Mouse (Mus musculus): Measurements from ENCODE around the gene Pakap. TPM values are rescaled to one million over a fixed set of nuclear protein-coding genes. Genes with fewer than 3 reads are reported as not detected.

Pakap gene
- polyA plus RNA-seq, 1 experiment from 2014 or later, result 10.5 TPM

- no peaks in the 10 kb centered on the region for H3K27me3 ChIP-seq
- peak overlapping the region; percentile 43 for H3K9ac ChIP-seq
- ATAC-seq (ENCODE audit: low FRiP score, low read depth), result peak; percentile 87
- H3K9me3 ChIP-seq, result no peaks in the 10 kb centered on the region
- no peaks in the 10 kb centered on the region for H3K36me3 ChIP-seq
- H3K4me1 ChIP-seq (replicated peaks), result peaks cover 34% of the 10 kb centered on the region
- peak overlapping the region; percentile 94 for H3K4me2 ChIP-seq
- peak overlapping the region; percentile 52 for H3K4me3 ChIP-seq
- peak overlapping the region; percentile 8; the same call in 1 of the 2 replicates for H3K27ac ChIP-seq (replicated peaks)
- 0% methylated on average over 26 of the region's 26 CpGs for WGBS
Observed at GRCm38 (mm10) chr4:57781994-57782393, 214.0 kb downstream of the Pakap start.

- H3K27me3 ChIP-seq, result no peaks in the 10 kb centered on the region
- WGBS, result 3% methylated on average over 33 of the region's 33 CpGs
- H3K9ac ChIP-seq, result peak overlapping the region; percentile 43
- H3K4me3 ChIP-seq, result peak overlapping the region; percentile 52
- peak; percentile 64 for ATAC-seq (ENCODE audit: low FRiP score, low read depth)
- H3K27ac ChIP-seq (replicated peaks), result peak overlapping the region; percentile 8
- peaks cover 34% of the 10 kb centered on the region for H3K4me1 ChIP-seq (replicated peaks)
- no peaks in the 10 kb centered on the region for H3K9me3 ChIP-seq
- no peaks in the 10 kb centered on the region for H3K36me3 ChIP-seq
- H3K4me2 ChIP-seq, result peak overlapping the region; percentile 94
Observed at GRCm38 (mm10) chr4:57782549-57783390, 214.8 kb downstream of the Pakap start.

- Histone ChIP-seq H3K4me3 (peak overlapping the region; percentile 52), H3K36me3 (no peaks in the 10 kb centered on the region), H3K9ac (peak overlapping the region; percentile 43; the same call in 1 of the 2 replicates), H3K9me3 (no peaks in the 10 kb centered on the region), H3K4me1 (replicated peaks) (peaks cover 34% of the 10 kb centered on the region), H3K4me2 (peak overlapping the region; percentile 94), H3K27ac (replicated peaks) (no peak overlapping the region), H3K27me3 (no peaks in the 10 kb centered on the region)
- 24% methylated on average over 9 of the region's 9 CpGs for WGBS
- no peak for ATAC-seq (ENCODE audit: low FRiP score, low read depth)
Observed at GRCm38 (mm10) chr4:57783391-57783770, 215.4 kb downstream of the Pakap start.

GRCm38 (mm10) chr4:57783853-57784600, 216.0 kb downstream of the Pakap start:
- Histone ChIP-seq H3K9ac (no peak overlapping the region), H3K27ac (replicated peaks) (no peak overlapping the region), H3K27me3 (no peaks in the 10 kb centered on the region), H3K4me3 (no peak overlapping the region; the same call in 1 of the 2 replicates), H3K4me1 (replicated peaks) (peaks cover 34% of the 10 kb centered on the region), H3K4me2 (peak overlapping the region; percentile 94), H3K36me3 (no peaks in the 10 kb centered on the region), H3K9me3 (no peaks in the 10 kb centered on the region)
- WGBS, result 64% methylated on average over 11 of the region's 11 CpGs
- no peak for ATAC-seq (ENCODE audit: low FRiP score, low read depth)

- H3K36me3 ChIP-seq, result no peaks in the 10 kb centered on the region
- peaks cover 11% of the 10 kb centered on the region; the same call in 1 of the 2 replicates for H3K4me1 ChIP-seq (replicated peaks)
- H3K9me3 ChIP-seq, result no peaks in the 10 kb centered on the region
- no peak overlapping the region for H3K9ac ChIP-seq
- H3K4me3 ChIP-seq, result no peak overlapping the region
- 45% methylated on average over 5 of the region's 5 CpGs for WGBS
- ATAC-seq (ENCODE audit: low FRiP score, low read depth), result no peak
- no peak overlapping the region for H3K4me2 ChIP-seq
- no peak overlapping the region for H3K27ac ChIP-seq (replicated peaks)
- no peaks in the 10 kb centered on the region for H3K27me3 ChIP-seq
Observed at GRCm38 (mm10) chr4:57788709-57789108, 220.7 kb downstream of the Pakap start.

GRCm38 (mm10) chr4:57789118-57789517, 221.1 kb downstream of the Pakap start:
- Histone ChIP-seq H3K36me3 (no peaks in the 10 kb centered on the region), H3K4me3 (no peak overlapping the region), H3K4me2 (no peak overlapping the region), H3K9me3 (no peaks in the 10 kb centered on the region), H3K4me1 (replicated peaks) (0 out of 2 replicates have a peak, but pooled peaks cover 7% of the 10 kb centered on the region), H3K9ac (no peak overlapping the region), H3K27ac (replicated peaks) (no peak overlapping the region), H3K27me3 (no peaks in the 10 kb centered on the region)
- ATAC-seq (ENCODE audit: low FRiP score, low read depth), result no peak

GRCm38 (mm10) chr4:57793989-57794388, 226.0 kb downstream of the Pakap start:
- H3K9me3 ChIP-seq, result no peaks in the 10 kb centered on the region
- H3K36me3 ChIP-seq, result no peaks in the 10 kb centered on the region
- no peak overlapping the region for H3K4me3 ChIP-seq
- H3K4me2 ChIP-seq, result no peak overlapping the region
- H3K9ac ChIP-seq, result no peak overlapping the region
- WGBS, result 62% methylated on average over 8 of the region's 8 CpGs
- no peak overlapping the region for H3K27ac ChIP-seq (replicated peaks)
- H3K27me3 ChIP-seq, result no peaks in the 10 kb centered on the region
- peaks cover 11% of the 10 kb centered on the region for H3K4me1 ChIP-seq (replicated peaks)
- no peak for ATAC-seq (ENCODE audit: low FRiP score, low read depth)

- no peaks in the 10 kb centered on the region for H3K9me3 ChIP-seq
- H3K36me3 ChIP-seq, result no peaks in the 10 kb centered on the region
- H3K4me2 ChIP-seq, result no peak overlapping the region
- H3K27me3 ChIP-seq, result no peaks in the 10 kb centered on the region
- ATAC-seq (ENCODE audit: low FRiP score, low read depth), result no peak
- H3K4me1 ChIP-seq (replicated peaks), result peaks cover 9% of the 10 kb centered on the region
- no peak overlapping the region for H3K27ac ChIP-seq (replicated peaks)
- H3K4me3 ChIP-seq, result no peak overlapping the region
- no peak overlapping the region for H3K9ac ChIP-seq
- WGBS, result 44% methylated on average over 3 of the region's 3 CpGs
Observed at GRCm38 (mm10) chr4:57794547-57794946, 226.6 kb downstream of the Pakap start.

GRCm38 (mm10) chr4:57797548-57798285, 229.7 kb downstream of the Pakap start:
- no peak for ATAC-seq (ENCODE audit: low FRiP score, low read depth)
- H3K27ac ChIP-seq (replicated peaks), result no peak overlapping the region
- WGBS, result 78% methylated on average over 9 of the region's 9 CpGs
- H3K4me2 ChIP-seq, result no peak overlapping the region
- no peak overlapping the region for H3K4me3 ChIP-seq
- H3K4me1 ChIP-seq (replicated peaks), result peaks cover 8% of the 10 kb centered on the region
- no peak overlapping the region for H3K9ac ChIP-seq
- no peaks in the 10 kb centered on the region for H3K9me3 ChIP-seq
- no peaks in the 10 kb centered on the region for H3K27me3 ChIP-seq
- no peaks in the 10 kb centered on the region for H3K36me3 ChIP-seq

GRCm38 (mm10) chr4:57798286-57799018, 230.5 kb downstream of the Pakap start:
- Histone ChIP-seq H3K36me3 (no peaks in the 10 kb centered on the region), H3K4me2 (no peak overlapping the region), H3K4me3 (no peak overlapping the region), H3K9ac (no peak overlapping the region), H3K4me1 (replicated peaks) (peaks cover 8% of the 10 kb centered on the region), H3K9me3 (no peaks in the 10 kb centered on the region), H3K27me3 (no peaks in the 10 kb centered on the region), H3K27ac (replicated peaks) (no peak overlapping the region)
- ATAC-seq (ENCODE audit: low FRiP score, low read depth), result 0 out of 2 replicates have a peak, but pooled peaks have one; percentile 59
- 26% methylated on average over 10 of the region's 10 CpGs for WGBS

GRCm38 (mm10) chr4:57799297-57799696, 231.3 kb downstream of the Pakap start:
- Histone ChIP-seq H3K4me3 (no peak overlapping the region), H3K27me3 (no peaks in the 10 kb centered on the region), H3K4me1 (replicated peaks) (peaks cover 8% of the 10 kb centered on the region), H3K27ac (replicated peaks) (no peak overlapping the region), H3K4me2 (no peak overlapping the region), H3K36me3 (no peaks in the 10 kb centered on the region), H3K9ac (no peak overlapping the region), H3K9me3 (no peaks in the 10 kb centered on the region)
- 82% methylated on average over 1 of the region's 1 CpGs for WGBS
- no peak for ATAC-seq (ENCODE audit: low FRiP score, low read depth)
